Mouse (Mus musculus) embryonic stem cell, embryonic (primary cell): ENCODE measurements around the gene Shisa3.

Experiments
- CTCF ChIA-PET, 4 experiments: fragments of 300-600 bp in 2 of 4; fragments of 350-600 bp in 2 of 4; sonication (Branson Sonifier 250); formaldehyde crosslinking; loops; one replicate each; lab custom pipeline; 2022; ENCODE audit warnings: inconsistent platforms in 2 of 4; lab: Charles Lee
- POLR2A ChIA-PET, 4 experiments: fragments of 300-600 bp in 2 of 4; fragments of 350-600 bp in 2 of 4; sonication (Branson Sonifier 250); formaldehyde crosslinking; loops; one replicate each; lab custom pipeline; 2022; ENCODE audit warnings: antibody characterized with exemption in 4 of 4, inconsistent platforms in 1 of 4; lab: Charles Lee

The Shisa3 gene

GRCm38 (mm10) chr5:67629440-67629839 is 21.8 kb downstream of the Shisa3 start:
- POLR2A ChIA-PET = no interaction called here
- CTCF ChIA-PET = interaction anchor here in 1 of 4 experiments (0.9 kb wide), 1 partner anchor 97 kb away, joined by 3 read pairs; no protein-coding TSS in a partner anchor

- ChIA-PET CTCF (interaction anchor here in 1 of 4 experiments (0.9 kb wide), 1 partner anchor 98 kb away, joined by 3 read pairs; no protein-coding TSS in a partner anchor), POLR2A (no interaction called here)
Observed at GRCm38 (mm10) chr5:67629861-67630260, 22.2 kb downstream of the Shisa3 start.

GRCm38 (mm10) chr5:67631261-67631660 is 23.6 kb downstream of the Shisa3 start:
- POLR2A ChIA-PET = interaction anchor here in 2 of 4 experiments (0.5 to 1.5 kb wide), 4 partner anchors 11 to 954 kb away, joined by 3 to 4 read pairs (median 4); no protein-coding TSS in a partner anchor
- CTCF ChIA-PET = no interaction called here

- ChIA-PET POLR2A (interaction anchor here in 3 of 4 experiments (0.7 to 1.2 kb wide), 7 partner anchors 13 to 207 kb away, joined by 3 read pairs; partner anchors contain the start of gene Bend4 (in 1 of the 3)), CTCF (interaction anchor here in 3 of 4 experiments (0.5 to 1.1 kb wide), 4 partner anchors 25 to 565 kb away, joined by 3 to 4 read pairs (median 3); partner anchors contain the start of gene Shisa3 (in 1 of the 3))
Observed at GRCm38 (mm10) chr5:67633138-67633782, 25.6 kb downstream of the Shisa3 start.

GRCm38 (mm10) chr5:67633831-67634268 is 26.2 kb downstream of the Shisa3 start:
- CTCF ChIA-PET = interaction anchor here in 2 of 4 experiments (0.6 to 0.9 kb wide), 2 partner anchors 26 to 37 kb away, joined by 3 read pairs; partner anchors contain the start of gene Shisa3 (in 1 of the 2)

GRCm38 (mm10) chr5:67634339-67634738 is 26.7 kb downstream of the Shisa3 start:
- ChIA-PET POLR2A (interaction anchor here in 1 of 4 experiments (1.0 to 1.2 kb wide), 3 partner anchors 14 to 101 kb away, joined by 3 read pairs; no protein-coding TSS in a partner anchor), CTCF (interaction anchor here in 1 of 4 experiments (0.9 kb wide), 1 partner anchor 26 kb away, joined by 3 read pairs; the partner anchor contains the start of gene Shisa3)

More at GRCm38 (mm10) chr5:67633831-67634268, 26.2 kb downstream of the Shisa3 start:
- POLR2A ChIA-PET = interaction anchor here in 3 of 4 experiments (0.7 to 1.2 kb wide), 5 partner anchors 13 to 100 kb away, joined by 3 read pairs; no protein-coding TSS in a partner anchor

GRCm38 (mm10) chr5:67640596-67641312 is 33.1 kb downstream of the Shisa3 start:
- ChIA-PET CTCF (no interaction called here), POLR2A (no interaction called here)

GRCm38 (mm10) chr5:67641406-67642120 is 33.9 kb downstream of the Shisa3 start:
- ChIA-PET CTCF (no interaction called here), POLR2A (no interaction called here)

- CTCF ChIA-PET = no interaction called here
- POLR2A ChIA-PET = interaction anchor here in 1 of 4 experiments (0.6 to 1.5 kb wide), 2 partner anchors 13 to 66 kb away, joined by 3 read pairs; no protein-coding TSS in a partner anchor
Observed at GRCm38 (mm10) chr5:67643537-67644255, 36.0 kb downstream of the Shisa3 start.

- CTCF ChIA-PET = interaction anchor here in 2 of 4 experiments (0.6 to 1.0 kb wide), 2 partner anchors 114 kb away, joined by 3 read pairs; no protein-coding TSS in a partner anchor
Observed at GRCm38 (mm10) chr5:67646756-67647529, 39.3 kb downstream of the Shisa3 start.

GRCm38 (mm10) chr5:67647568-67647967 is 39.9 kb downstream of the Shisa3 start:
- ChIA-PET POLR2A (interaction anchor here in 1 of 4 experiments (1.5 kb wide), 1 partner anchor 22 kb away, joined by 3 read pairs; no protein-coding TSS in a partner anchor), CTCF (interaction anchor here in 1 of 4 experiments (1.0 kb wide), 1 partner anchor 115 kb away, joined by 3 read pairs; no protein-coding TSS in a partner anchor)

More at GRCm38 (mm10) chr5:67646756-67647529, 39.3 kb downstream of the Shisa3 start:
- POLR2A ChIA-PET = interaction anchor here in 1 of 4 experiments (1.5 kb wide), 1 partner anchor 22 kb away, joined by 3 read pairs; no protein-coding TSS in a partner anchor

- ChIA-PET POLR2A (interaction anchor here in 1 of 4 experiments (0.6 kb wide), 2 partner anchors 80 to 389 kb away, joined by 3 to 4 read pairs; no protein-coding TSS in a partner anchor), CTCF (no interaction called here)
Observed at GRCm38 (mm10) chr5:67649156-67649555, 41.5 kb downstream of the Shisa3 start.

- CTCF ChIA-PET = no interaction called here
- POLR2A ChIA-PET = no interaction called here
Observed at GRCm38 (mm10) chr5:67650021-67650420, 42.3 kb downstream of the Shisa3 start.

GRCm38 (mm10) chr5:67652468-67652867 is 44.8 kb downstream of the Shisa3 start:
- ChIA-PET POLR2A (no interaction called here), CTCF (interaction anchor here in 1 of 4 experiments (0.7 kb wide), 1 partner anchor 17 kb away, joined by 3 read pairs; no protein-coding TSS in a partner anchor)

- CTCF ChIA-PET = no interaction called here
- POLR2A ChIA-PET = interaction anchor here in 1 of 4 experiments (0.6 to 0.8 kb wide), 2 partner anchors 19 to 163 kb away, joined by 3 to 4 read pairs; no protein-coding TSS in a partner anchor
Observed at GRCm38 (mm10) chr5:67653543-67653942, 45.9 kb downstream of the Shisa3 start.

- ChIA-PET CTCF (no interaction called here), POLR2A (no interaction called here)
Observed at GRCm38 (mm10) chr5:67654572-67654971, 46.9 kb downstream of the Shisa3 start.
